Mouse (Mus musculus) small intestine, adult 2 months (tissue): ENCODE measurements at regions not wholly inside any gene's neighbourhood (a gene's known extent, or its start where the extent isn't known, plus 50 kb on each side); places are given as distances from the start of the nearest gene placed in this dataset.

ENCODE experiments used
- H3K27ac ChIP-seq: fragments of 200-500 bp; 2 replicates; pipeline ENCODE4 v1.5.1; 2012; ENCODE audit warnings: low read depth, low read length, control low read depth, inconsistent platforms; ENCODE audit not compliant: insufficient read depth
- H3K27me3 ChIP-seq: fragments of 200-500 bp; 2 replicates; pipeline ENCODE4 v1.6.1; 2012; ENCODE audit warnings: mild to moderate bottlenecking, moderate library complexity, low read length, inconsistent platforms; ENCODE audit not compliant: control insufficient read depth, insufficient read depth
- H3K36me3 ChIP-seq: fragments of 200-500 bp; 2 replicates; pipeline ENCODE4 v1.6.1; 2012; ENCODE audit warnings: mild to moderate bottlenecking, low read length, control low read depth, inconsistent platforms; ENCODE audit not compliant: control insufficient read depth, insufficient read depth
- H3K4me1 ChIP-seq: fragments of 200-500 bp; 2 replicates; pipeline ENCODE4 v1.6.1; 2012; ENCODE audit warnings: low read length, inconsistent platforms, mixed read lengths; ENCODE audit not compliant: control insufficient read depth, insufficient read depth, insufficient read length
- H3K4me3 ChIP-seq: fragments of 200-500 bp; 2 replicates; pipeline ENCODE4 v1.5.1; 2012; ENCODE audit warnings: low read depth, mild to moderate bottlenecking, control low read depth, inconsistent platforms, low read length, moderate library complexity
- CTCF ChIP-seq: fragments of 200-500 bp; IDR thresholded peaks from 2 replicates; pipeline ENCODE4 v1.5.1; 2012; ENCODE audit warnings: low read depth, mild to moderate bottlenecking, control low read depth, inconsistent platforms, low read length, moderate library complexity, mixed read lengths; ENCODE audit not compliant: insufficient replicate concordance, insufficient read length; ENCODE audit errors: extremely low read depth
- POLR2A ChIP-seq: fragments of 200-500 bp; IDR thresholded peaks from 2 replicates; pipeline ENCODE4 v1.6.1; 2012; ENCODE audit warnings: low read depth, mild to moderate bottlenecking, control low read depth, inconsistent platforms, low read length, moderate library complexity
- WGBS: fragments of 180-500 bp; shearing (Covaris S2); methylation state at CpG from one replicate; pipeline ENCODE4 v1.1.7; 2018; 5-methylcytosine and 5-hydroxymethylcytosine counted together

DNA sequence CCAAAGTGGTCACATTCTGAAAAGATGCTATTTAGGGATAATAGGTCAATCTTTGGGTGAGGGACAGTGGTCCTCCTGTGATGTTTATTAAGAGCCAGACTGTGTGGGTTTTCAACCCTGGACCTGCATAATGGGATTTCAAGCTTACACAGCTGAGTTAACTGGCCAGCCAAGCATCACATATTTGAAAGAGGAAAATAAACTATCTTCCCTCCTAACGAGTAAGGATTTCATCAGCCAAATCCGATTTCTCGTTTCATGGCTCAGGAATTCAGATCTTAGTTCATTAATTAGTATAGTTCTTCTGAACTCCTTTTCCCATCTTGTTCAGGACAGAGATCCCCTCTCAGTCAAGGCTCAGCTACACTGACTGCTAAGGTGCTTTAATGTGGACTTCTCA lies 120.1 kb upstream of the Tut7 start:
- Histone ChIP-seq H3K4me3 (no peak overlapping the region), H3K36me3 (no peaks in the 10 kb centered on the region), H3K27ac (no peak overlapping the region), H3K27me3 (no peaks in the 10 kb centered on the region; the same call in none of the 2 replicates), H3K4me1 (no peaks in the 10 kb centered on the region)
- 84% methylated on average over 3 of the region's 3 CpGs for whole genome bisulfite sequencing
- TF ChIP-seq CTCF, result no peak
- TF ChIP-seq POLR2A, result no peak

- 45% methylated on average over 3 of the region's 3 CpGs for WGBS
- Histone ChIP-seq H3K4me1 (no peaks in the 10 kb centered on the region), H3K36me3 (no peaks in the 10 kb centered on the region), H3K27ac (no peak overlapping the region), H3K27me3 (no peaks in the 10 kb centered on the region; the same call in none of the 2 replicates), H3K4me3 (no peak overlapping the region)
- TF ChIP-seq POLR2A, result no peak
- TF ChIP-seq CTCF, result no peak
Observed at GRCm38 (mm10) chr13:59941519-59941918, 118.6 kb upstream of the Tut7 start.

- TF ChIP-seq POLR2A (no peak), CTCF (no peak)
- H3K36me3 ChIP-seq, result no peaks in the 10 kb centered on the region
- H3K27ac ChIP-seq, result no peak overlapping the region
- no peak overlapping the region for H3K4me3 ChIP-seq
- 29% methylated on average over 16 of the region's 16 CpGs for WGBS
- no peaks in the 10 kb centered on the region; the same call in none of the 2 replicates for H3K27me3 ChIP-seq
- no peaks in the 10 kb centered on the region for H3K4me1 ChIP-seq
Observed at GRCm38 (mm10) chr13:59940414-59941205, 117.7 kb upstream of the Tut7 start.

GRCm38 (mm10) chr13:59939886-59940285 lies 116.9 kb upstream of the Tut7 start:
- Histone ChIP-seq H3K4me3 (no peak overlapping the region), H3K4me1 (no peaks in the 10 kb centered on the region), H3K36me3 (no peaks in the 10 kb centered on the region), H3K27me3 (no peaks in the 10 kb centered on the region; the same call in none of the 2 replicates), H3K27ac (no peak overlapping the region)
- 43% methylated on average over 5 of the region's 5 CpGs for WGBS
- no peak for TF ChIP-seq CTCF
- TF ChIP-seq POLR2A, result no peak

GRCm38 (mm10) chr13:59937147-59937546 lies 114.2 kb upstream of the Tut7 start:
- Histone ChIP-seq H3K4me1 (no peaks in the 10 kb centered on the region), H3K27me3 (no peaks in the 10 kb centered on the region; the same call in none of the 2 replicates), H3K27ac (no peak overlapping the region), H3K36me3 (no peaks in the 10 kb centered on the region), H3K4me3 (no peak overlapping the region)
- no peak for TF ChIP-seq CTCF
- TF ChIP-seq POLR2A, result no peak
- WGBS, result 45% methylated on average over 3 of the region's 3 CpGs

- WGBS, result 45% methylated on average over 1 of the region's 1 CpGs
- H3K4me1 ChIP-seq, result no peaks in the 10 kb centered on the region
- H3K36me3 ChIP-seq, result no peaks in the 10 kb centered on the region
- H3K27ac ChIP-seq, result no peak overlapping the region
- no peak overlapping the region for H3K4me3 ChIP-seq
- no peaks in the 10 kb centered on the region for H3K27me3 ChIP-seq
- no peak for TF ChIP-seq CTCF
- no peak for TF ChIP-seq POLR2A
Observed at GRCm38 (mm10) chr13:59934556-59934955, 111.6 kb upstream of the Tut7 start.

DNA sequence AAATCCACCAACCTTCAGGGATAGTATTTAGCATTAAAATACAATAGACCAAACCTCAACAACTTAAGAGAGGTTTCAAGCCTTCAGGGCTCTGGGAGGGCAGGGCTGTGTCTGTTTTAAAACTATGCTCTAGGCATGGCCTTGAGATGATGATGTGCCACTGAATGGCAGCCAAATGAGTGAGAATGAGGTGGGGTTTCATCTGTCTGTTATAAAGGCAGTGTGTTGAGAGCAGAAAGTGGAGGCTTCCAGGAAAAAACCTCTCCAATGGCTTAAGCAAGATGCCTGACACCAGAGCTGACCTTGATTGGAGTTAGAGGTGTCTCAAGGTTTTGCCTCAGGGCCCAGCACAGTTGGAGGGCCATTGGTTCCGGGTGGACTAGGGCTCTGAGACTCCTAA lies 111.1 kb upstream of the Tut7 start:
- Histone ChIP-seq H3K27ac (no peak overlapping the region), H3K4me3 (no peak overlapping the region), H3K4me1 (no peaks in the 10 kb centered on the region), H3K36me3 (no peaks in the 10 kb centered on the region), H3K27me3 (no peaks in the 10 kb centered on the region)
- TF ChIP-seq POLR2A (no peak), CTCF (no peak)
- 86% methylated on average over 1 of the region's 1 CpGs for WGBS
